Mouse (Mus musculus) adrenal gland, adult 8-10 months (tissue): Measurements from ENCODE around the gene Glp2r. TPM values are rescaled to one million over a fixed set of nuclear protein-coding genes. Genes with fewer than 3 reads are reported as not detected.

Source experiments
- DNase-seq: peaks from one replicate; pipeline ENCODE4 v3.0.0; 2022
- total RNA-seq, 4 experiments: library from RNA; stranded (reverse); gene quantifications; 2 replicates each; pipeline ENCODE4 v1.2.4; 2022

Glp2r gene
- total RNA-seq, 4 experiments from 2014 or later = 0.06 to 0.28 (median 0.13) TPM

- DNase-seq = no peak
These were observed 113.1 kb downstream of the Glp2r start for GRCm38 (mm10) chr11:67657685-67658382.

DNA sequence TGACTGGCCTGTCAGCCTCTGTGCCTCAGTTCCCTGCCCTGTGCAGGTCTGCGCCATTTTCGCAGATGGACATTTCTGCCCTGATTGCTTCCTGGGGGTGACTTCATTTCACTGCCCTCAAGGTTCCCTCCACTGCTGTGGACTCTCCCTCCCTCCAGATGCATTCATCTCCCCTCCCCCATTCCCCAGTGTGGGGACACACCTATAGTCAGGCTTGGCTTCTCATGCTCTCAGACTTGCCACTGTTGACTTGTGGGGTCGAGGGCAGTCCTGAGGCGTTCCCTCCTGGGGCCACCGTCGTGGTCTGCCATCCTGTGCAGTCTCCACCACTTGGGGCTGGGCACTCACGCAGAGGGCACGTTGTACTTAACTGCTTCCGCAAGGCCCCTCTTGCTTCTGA, 114.1 kb downstream of the Glp2r start:
- DNase-seq = no peak

DNA sequence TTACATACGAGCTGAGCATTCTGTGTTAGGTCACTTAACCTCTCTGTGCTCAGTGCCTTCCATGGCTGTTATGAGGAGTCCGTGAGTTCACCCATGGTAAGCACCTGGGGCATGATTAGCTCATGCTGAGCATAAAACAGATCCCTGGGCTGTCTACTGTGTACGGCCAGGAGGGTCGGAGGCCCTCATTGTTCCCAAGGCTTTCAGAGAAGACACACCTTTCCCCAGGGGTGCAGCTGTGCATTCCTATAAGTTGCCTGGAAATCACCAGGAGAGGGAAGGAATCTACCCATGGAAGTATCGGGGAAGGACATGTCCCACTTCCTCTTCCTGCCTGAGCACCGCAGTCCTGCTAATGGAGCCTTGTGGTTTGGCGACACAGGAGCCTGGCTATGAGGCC, 114.6 kb downstream of the Glp2r start:
- DNase-seq = no peak

DNA sequence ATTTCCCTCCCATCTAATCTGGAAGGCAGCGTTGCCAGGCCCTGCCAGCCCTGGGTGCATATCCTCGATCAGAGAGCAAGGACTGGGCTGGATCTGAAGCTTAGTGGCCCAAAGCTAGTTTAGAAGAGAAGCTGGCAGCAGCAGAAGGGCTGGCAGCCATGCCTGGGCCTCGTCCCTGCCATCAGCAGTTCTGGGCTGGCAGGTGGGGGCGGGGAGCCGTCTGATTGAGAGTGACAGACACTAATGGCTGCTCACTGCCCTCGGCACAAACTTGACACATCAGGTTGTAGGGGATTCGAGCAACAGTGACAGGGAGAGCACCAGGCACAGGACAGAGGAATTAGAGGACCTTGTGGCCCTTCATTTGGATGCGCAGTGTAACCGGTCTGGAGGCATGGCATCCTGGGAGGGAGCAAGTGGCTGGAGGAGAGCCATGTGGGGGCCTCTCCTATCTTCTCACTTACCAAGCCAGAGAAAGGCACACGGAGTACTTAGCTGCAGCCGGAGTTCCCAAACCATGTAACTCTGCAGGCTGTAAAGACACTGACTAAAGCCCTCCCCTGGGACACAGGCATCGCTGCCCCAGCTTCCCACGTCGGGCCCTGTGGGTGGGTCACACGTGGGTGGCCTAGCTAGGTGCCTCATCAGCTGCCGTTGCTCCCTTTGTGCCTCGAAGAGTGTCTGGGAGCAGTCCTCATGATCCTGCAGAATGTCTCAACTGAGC, 115.6 kb downstream of the Glp2r start:
- DNase-seq = no peak

DNA sequence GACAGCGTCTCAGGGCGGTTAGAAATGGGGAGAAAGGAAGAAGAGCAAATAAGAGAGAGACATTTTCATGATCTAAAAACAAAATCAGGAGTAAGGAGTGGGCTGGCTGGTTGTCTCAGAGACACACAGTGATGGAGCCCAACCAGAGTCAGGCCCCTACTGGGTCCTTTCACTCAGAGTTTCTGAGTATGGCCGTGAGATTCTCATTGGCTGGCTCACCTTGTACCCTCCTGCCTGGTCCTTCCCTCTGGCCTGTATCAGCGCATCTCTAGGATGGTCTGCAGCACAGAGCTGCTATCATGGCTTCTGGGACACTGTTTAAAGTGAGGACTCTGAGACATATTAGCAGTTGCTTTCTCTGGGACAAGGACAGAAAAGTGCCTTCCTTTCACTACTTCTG, 116.4 kb downstream of the Glp2r start:
- DNase-seq = no peak

GRCm38 (mm10) chr11:67653521-67654090, 117.3 kb downstream of the Glp2r start:
- no peak for DNase-seq

- DNase-seq = no peak
These were observed 118.1 kb downstream of the Glp2r start for GRCm38 (mm10) chr11:67652893-67653255.

DNA sequence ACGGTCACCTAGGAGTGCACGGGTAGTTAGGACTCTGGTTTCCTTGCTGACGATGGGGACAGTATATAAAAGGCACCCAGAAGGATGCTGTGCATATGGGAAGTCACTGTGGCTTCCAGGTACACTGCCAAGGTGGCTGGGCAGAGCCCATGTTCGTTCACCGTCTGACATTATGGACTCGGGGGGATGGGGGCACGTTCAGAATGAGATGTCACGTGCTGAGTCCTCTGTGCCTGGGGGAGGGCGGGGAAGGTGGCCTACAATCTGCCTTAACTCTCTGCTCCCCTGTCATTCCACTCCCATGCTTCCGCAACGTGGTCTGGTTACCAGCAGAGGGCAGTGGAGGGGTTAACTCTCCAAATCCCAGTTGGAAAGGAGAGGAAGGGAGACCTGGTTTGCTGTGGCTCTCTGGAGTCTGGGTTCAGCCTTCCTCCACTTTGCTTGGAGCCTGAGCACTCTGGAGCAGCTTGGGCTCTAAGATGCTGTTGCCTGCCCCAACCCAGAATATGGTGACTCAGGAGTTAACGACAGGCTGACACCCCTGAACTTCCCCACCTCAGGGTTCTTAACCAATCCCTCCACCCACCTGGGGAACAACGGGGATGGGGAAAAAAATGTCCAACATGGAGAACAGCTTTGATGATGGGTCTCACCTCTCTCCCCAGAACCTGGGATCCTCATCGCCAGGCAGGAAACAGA, 118.6 kb downstream of the Glp2r start:
- no peak for DNase-seq

DNA sequence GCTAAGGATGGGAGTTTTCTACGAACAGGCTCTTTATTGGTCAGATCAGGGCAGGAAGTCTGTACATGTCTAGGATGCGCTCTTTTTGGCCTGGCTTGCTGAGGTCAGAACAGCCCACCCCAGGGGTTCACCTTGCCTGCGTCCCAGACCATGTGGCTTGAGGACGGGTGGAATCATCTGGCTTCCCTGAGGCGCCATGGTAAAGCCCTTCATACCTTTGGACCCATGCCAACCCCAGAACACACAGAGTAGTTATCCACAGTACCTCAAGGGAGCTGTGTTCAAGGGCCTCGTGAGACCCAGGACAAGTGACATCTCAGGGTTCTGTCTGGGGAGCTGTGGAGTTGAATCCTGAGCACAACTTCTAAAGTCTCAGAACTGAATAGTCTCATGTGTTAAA, 119.2 kb downstream of the Glp2r start:
- DNase-seq = no peak

DNA sequence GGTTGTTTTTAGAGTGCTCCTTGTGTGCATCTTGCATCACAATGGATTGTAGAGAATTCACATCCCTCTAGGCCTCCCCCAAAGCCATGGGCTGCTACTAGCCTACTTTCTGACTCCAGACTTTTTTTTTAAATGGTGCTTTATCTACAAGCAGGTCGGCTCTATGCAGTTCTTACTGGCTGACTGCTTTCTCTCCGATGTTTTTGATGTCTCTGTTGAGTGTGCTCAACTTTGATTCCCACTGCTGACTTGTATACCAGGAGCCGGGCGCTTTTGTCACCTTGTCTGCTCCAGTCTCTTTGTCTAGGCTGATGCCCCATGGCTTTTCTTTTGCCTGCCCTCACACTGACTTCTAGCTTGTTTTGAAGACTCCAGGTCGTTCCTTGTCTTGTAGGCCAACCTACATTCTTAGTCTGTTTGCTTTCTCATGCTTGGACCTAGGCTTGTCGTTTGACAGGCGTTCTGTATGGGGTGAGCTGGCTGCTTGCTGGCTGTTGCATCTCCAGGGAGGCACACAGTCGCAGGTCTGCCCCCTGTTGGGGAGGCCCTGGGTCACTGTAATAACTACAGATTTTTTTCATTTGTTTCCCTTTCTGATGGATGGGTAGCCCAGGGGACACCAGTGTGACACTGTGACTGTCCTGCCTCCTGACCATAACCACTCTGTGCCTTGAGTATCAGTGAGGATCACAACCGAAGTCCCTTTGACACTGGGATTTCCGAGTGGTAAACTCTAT, 120.8 kb downstream of the Glp2r start:
- no peak for DNase-seq

DNA sequence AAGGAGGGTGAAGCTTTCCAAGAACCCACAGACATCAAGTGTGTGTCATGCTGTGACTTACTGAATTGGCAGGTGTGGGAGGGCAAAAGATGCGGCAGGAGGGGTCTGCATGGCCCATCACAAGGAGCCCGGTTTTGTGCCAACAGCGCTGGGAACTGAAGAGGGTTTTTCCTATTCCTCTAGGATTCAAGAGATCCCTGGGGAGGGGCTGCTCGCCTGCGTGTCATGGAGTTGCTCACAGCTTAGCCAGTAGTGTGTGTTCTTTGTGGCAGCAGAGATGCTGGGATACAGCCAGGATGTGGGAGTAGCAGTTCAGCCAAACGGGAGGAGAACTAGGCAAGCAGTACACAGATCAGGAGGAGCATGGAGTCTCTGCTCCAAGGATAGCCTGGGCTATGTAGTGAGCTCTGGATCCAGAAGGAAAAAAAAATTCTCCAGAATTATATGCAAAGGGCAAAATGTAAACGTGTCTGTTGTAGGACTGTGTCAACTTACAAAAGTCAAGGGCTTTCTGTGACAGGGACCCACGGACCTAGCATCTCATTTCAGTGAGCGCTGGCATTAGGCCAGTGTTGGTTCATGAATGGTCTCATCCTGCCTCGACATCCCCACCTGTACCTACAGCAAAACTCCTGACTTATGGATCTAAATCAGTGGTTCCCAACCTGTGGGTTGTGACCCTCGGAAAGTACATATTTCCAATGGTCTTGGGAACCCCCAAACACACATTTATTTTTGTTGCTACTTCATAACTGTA, 122.1 kb downstream of the Glp2r start:
- DNase-seq = no peak

DNA sequence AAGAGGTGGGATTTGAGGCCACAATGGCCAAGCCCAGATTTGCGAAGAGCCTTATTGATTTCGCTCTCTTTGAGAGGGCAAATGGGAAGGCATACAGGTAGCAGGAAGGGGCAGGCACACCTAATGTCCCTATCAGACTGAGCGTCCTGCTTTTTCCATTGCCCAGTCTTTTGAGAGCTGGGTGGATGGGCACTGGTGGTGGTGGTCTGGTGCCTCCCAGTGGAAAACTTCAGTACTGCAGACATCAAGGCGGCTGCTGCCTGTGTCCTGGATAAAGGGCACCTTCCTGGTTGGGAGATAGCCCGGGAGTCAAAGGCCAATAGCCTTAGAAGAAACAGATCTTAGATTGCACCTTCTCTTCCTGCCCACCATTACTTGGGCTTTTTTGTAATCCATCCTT, 123.2 kb downstream of the Glp2r start:
- peak; percentile 74 for DNase-seq

- DNase-seq = no peak
These were observed 126.3 kb downstream of the Glp2r start for GRCm38 (mm10) chr11:67644632-67645149.

GRCm38 (mm10) chr11:67643465-67643864, 127.5 kb downstream of the Glp2r start:
- DNase-seq = no peak

GRCm38 (mm10) chr11:67642835-67643234, 128.1 kb downstream of the Glp2r start:
- no peak for DNase-seq

GRCm38 (mm10) chr11:67642421-67642820, 128.5 kb downstream of the Glp2r start:
- DNase-seq = peak; percentile 55

GRCm38 (mm10) chr11:67640299-67640698, 130.7 kb downstream of the Glp2r start:
- DNase-seq = no peak

GRCm38 (mm10) chr11:67638401-67638800, 132.6 kb downstream of the Glp2r start:
- peak; percentile 61 for DNase-seq

GRCm38 (mm10) chr11:67636905-67637586, 133.9 kb downstream of the Glp2r start:
- DNase-seq = no peak

DNA sequence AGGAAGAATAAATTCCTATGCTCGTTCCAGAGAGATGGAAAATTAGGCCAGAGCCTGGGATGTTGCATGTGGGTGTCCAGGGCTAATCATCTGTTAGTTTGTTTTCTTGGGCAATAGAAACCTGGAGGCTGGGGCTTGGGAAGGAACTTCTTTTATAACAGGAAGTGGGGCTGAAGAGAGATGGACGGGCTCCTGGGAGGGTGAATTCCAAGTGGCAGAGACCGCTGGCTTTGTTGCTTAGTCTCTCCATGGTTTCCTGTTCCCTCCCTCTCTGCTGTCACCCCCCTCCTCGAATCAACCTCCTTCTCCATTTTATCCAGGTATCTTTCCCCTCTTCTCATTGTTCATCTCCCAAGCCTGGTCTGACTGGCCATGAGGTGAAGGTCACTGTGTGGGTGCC, 134.8 kb downstream of the Glp2r start:
- no peak for DNase-seq
